Mouse (Mus musculus): Measurements from ENCODE around the gene Cd48. TPM values are rescaled to one million over a fixed set of nuclear protein-coding genes. Genes with fewer than 3 reads are reported as not detected.

The Cd48 gene
- total RNA-seq (2014; rRNA removed) (5.3 and 5.6 TPM in 2 replicates), polyA plus RNA-seq (2012; rRNA removed) (0.96 and 2.4 TPM in 2 replicates)

DNA sequence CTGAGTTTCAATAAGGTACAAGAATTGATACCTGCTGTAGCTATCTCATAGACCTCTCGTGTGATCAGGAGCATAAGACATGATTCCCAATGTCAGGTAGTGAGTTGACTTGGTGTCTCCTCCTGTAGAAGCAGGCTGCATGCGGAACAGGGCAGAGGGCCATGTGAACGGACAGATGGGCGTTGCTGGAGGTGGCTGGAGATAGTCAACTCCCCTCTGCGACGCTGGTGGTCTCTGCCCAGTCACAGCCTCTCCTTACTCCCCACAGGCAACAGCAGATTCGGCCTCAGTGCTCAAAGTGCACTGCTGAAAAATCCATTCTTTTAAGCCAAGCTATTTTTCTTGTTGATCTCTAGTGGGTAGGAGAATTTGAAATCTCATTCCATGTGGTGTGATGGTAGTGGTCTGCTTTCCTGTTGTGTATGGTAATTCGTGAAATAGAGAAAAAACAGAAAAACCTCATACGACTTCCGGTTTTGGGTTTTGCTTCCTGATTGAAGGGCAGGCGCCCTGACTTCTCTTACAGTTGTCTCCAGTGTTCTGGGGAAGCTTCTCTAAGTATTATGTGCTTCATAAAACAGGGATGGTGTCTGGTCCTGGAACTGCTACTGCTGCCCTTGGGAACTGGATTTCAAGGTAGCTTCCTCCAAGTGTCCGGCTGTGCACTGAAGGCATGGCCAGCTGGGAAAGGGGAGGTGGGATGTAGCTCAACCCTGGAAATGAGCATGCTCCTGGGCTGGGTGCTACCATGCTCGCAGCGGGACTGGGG lies at the start of gene Cd48:
Gene Cd48 (plus strand): TSS at position 479 of the 769 bp plus-strand sequence.
- no peaks in the 10 kb centered on the region for H3K36me3 ChIP-seq (ENCODE audit: control insufficient read depth, insufficient read depth, low read length)
- H3K4me3 ChIP-seq (ENCODE audit: insufficient read depth, low read depth, low read length), result peak within 1 kb of the TSS; percentile 45
- no peaks in the 10 kb centered on the region for H3K79me2 ChIP-seq (ENCODE audit: control insufficient read depth, insufficient read depth, low read length)
- 74% methylated on average over 14 of the region's 14 CpGs for WGBS
- DNase-seq (ENCODE audit: extremely low read depth, low read depth, low spot score), result peak; percentile 12
- H3K4me1 ChIP-seq (ENCODE audit: control insufficient read depth, insufficient read depth, low read length), result no peaks in the 10 kb centered on the region
- H3K27me3 ChIP-seq (ENCODE audit: control insufficient read depth, insufficient read depth, low read length), result no peaks in the 10 kb centered on the region
- H3K27ac ChIP-seq (replicated peaks; ENCODE audit: insufficient read depth, low read depth, low read length), result no peak within 1 kb of the TSS; the same call in 1 of the 2 replicates
- TF ChIP-seq CTCF (IDR thresholded peaks at IDR 0.05; ENCODE audit: low read depth, low read length) (no peak), POLR2A (IDR thresholded peaks at IDR 0.05; ENCODE audit: extremely low read depth, insufficient read depth, low read length) (no peak)
- peak within 1 kb of the TSS; percentile 29 for H3K9ac ChIP-seq (ENCODE audit: low read depth, low read length)

DNA sequence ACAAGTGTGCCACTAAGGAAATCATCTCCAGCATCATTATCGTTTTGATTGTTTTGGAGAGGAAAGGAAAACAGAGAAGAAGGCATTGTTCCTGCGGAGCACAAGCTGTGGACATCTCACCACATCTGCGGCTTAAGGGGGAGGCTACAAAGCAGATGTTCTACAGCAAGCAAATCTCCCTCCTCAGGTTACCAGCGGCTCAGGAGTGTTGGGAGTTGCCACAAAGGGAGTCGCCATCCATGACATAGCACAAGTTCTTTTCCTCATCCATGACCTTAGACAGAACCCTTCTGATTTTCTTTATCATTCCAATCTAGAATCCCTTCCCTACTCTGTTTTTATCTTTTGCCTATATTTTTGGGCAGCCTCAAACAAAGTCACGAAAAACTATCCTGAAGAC lies 46.1 kb upstream of the Cd48 start:
- Histone ChIP-seq H3K27me3 (ENCODE audit: control insufficient read depth, insufficient read depth, low read length) (no peaks in the 10 kb centered on the region; the same call in 1 of the 2 replicates), H3K79me2 (ENCODE audit: control insufficient read depth, insufficient read depth, low read length) (no peaks in the 10 kb centered on the region), H3K27ac (replicated peaks; ENCODE audit: insufficient read depth, low read depth, low read length) (no peak overlapping the region), H3K4me1 (ENCODE audit: control insufficient read depth, insufficient read depth, low read length) (no peaks in the 10 kb centered on the region; the same call in 1 of the 2 replicates), H3K9ac (ENCODE audit: low read depth, low read length) (no peak overlapping the region), H3K4me3 (ENCODE audit: insufficient read depth, low read depth, low read length) (no peak overlapping the region), H3K36me3 (ENCODE audit: control insufficient read depth, insufficient read depth, low read length) (no peaks in the 10 kb centered on the region)
- 38% methylated on average over 6 of the region's 6 CpGs for WGBS
- no peak for TF ChIP-seq POLR2A (IDR thresholded peaks at IDR 0.05; ENCODE audit: extremely low read depth, insufficient read depth, low read length)
- no peak for TF ChIP-seq CTCF (IDR thresholded peaks at IDR 0.05; ENCODE audit: low read depth, low read length)
- no peak for DNase-seq (ENCODE audit: extremely low read depth, low read depth, low spot score)

DNA sequence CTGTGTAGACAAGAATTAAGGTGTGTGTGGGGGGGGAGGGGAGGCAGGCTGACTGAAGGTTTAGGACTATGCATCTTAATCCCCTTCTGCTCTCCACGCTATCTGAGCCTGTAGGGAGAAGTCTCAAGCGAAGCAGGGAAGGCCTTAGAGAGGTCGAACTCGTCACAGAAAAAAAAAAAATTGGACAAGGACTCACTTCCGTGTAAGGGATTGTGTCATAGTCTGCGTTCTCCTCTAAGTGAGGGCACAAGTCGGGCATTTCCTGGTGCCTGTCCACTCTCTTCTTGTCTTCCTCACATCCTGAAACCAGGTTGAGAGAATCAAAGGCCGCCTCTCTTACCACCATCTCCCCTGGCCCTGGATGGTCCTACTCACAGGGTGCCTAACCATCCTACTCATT lies 44.7 kb upstream of the Cd48 start:
- WGBS, result 72% methylated on average over 8 of the region's 8 CpGs
- DNase-seq (ENCODE audit: extremely low read depth, low read depth, low spot score), result peak; percentile 23
- H3K4me3 ChIP-seq (ENCODE audit: insufficient read depth, low read depth, low read length), result no peak overlapping the region
- H3K27ac ChIP-seq (replicated peaks; ENCODE audit: insufficient read depth, low read depth, low read length), result no peak overlapping the region
- H3K36me3 ChIP-seq (ENCODE audit: control insufficient read depth, insufficient read depth, low read length), result no peaks in the 10 kb centered on the region
- no peaks in the 10 kb centered on the region; the same call in 1 of the 2 replicates for H3K4me1 ChIP-seq (ENCODE audit: control insufficient read depth, insufficient read depth, low read length)
- no peak overlapping the region for H3K9ac ChIP-seq (ENCODE audit: low read depth, low read length)
- H3K79me2 ChIP-seq (ENCODE audit: control insufficient read depth, insufficient read depth, low read length), result no peaks in the 10 kb centered on the region
- TF ChIP-seq POLR2A (IDR thresholded peaks at IDR 0.05; ENCODE audit: extremely low read depth, insufficient read depth, low read length) (no peak), CTCF (IDR thresholded peaks at IDR 0.05; ENCODE audit: low read depth, low read length) (no peak)
- no peaks in the 10 kb centered on the region; the same call in 1 of the 2 replicates for H3K27me3 ChIP-seq (ENCODE audit: control insufficient read depth, insufficient read depth, low read length)

DNA sequence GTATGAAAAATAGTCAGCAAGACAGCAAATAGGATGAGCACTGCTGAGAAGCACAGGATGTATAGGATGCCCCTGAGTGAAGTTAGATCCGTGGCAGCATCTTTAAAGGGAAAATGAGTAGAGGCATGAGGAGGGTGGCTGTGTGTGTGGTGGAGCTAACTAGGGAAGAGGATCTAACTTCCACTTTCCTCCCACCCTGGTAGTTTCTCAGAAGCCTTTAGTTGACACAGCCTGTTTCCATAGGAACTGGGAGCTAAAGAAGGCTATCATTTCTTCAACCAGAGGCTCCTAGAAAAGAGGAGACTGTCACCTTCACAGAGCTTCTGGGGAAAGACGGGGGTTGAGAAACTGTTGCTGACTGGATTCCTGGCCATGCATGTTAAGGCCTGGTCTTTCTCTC lies 43.1 kb upstream of the Cd48 start:
- WGBS, result 70% methylated on average over 2 of the region's 2 CpGs
- TF ChIP-seq CTCF (IDR thresholded peaks at IDR 0.05; ENCODE audit: low read depth, low read length) (no peak), POLR2A (IDR thresholded peaks at IDR 0.05; ENCODE audit: extremely low read depth, insufficient read depth, low read length) (no peak)
- no peak for DNase-seq (ENCODE audit: extremely low read depth, low read depth, low spot score)
- Histone ChIP-seq H3K27ac (replicated peaks; ENCODE audit: insufficient read depth, low read depth, low read length) (no peak overlapping the region), H3K36me3 (ENCODE audit: control insufficient read depth, insufficient read depth, low read length) (no peaks in the 10 kb centered on the region), H3K4me3 (ENCODE audit: insufficient read depth, low read depth, low read length) (no peak overlapping the region), H3K79me2 (ENCODE audit: control insufficient read depth, insufficient read depth, low read length) (no peaks in the 10 kb centered on the region), H3K9ac (ENCODE audit: low read depth, low read length) (no peak overlapping the region), H3K4me1 (ENCODE audit: control insufficient read depth, insufficient read depth, low read length) (no peaks in the 10 kb centered on the region; the same call in 1 of the 2 replicates), H3K27me3 (ENCODE audit: control insufficient read depth, insufficient read depth, low read length) (no peaks in the 10 kb centered on the region; the same call in 1 of the 2 replicates)

DNA sequence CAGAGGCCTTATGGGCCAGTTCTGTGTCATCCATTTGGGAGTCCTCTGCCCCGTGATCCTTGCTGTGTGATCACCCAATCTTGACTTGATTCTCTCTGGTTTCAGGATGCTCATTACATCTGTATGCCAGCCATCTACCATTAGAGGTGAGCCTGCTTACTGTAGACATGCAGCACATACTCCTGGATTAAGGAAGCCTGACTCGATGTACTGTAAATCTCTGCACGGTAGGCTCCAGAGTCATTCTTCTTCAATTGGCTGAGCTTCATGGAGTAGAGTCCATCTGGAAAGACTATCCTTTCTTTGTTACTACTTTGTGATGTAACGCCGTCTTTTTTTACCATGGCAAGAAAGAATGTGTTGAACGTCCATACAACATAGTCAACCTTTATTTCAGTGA lies 41.0 kb upstream of the Cd48 start:
- H3K4me3 ChIP-seq (ENCODE audit: insufficient read depth, low read depth, low read length), result no peak overlapping the region
- no peaks in the 10 kb centered on the region; the same call in 1 of the 2 replicates for H3K4me1 ChIP-seq (ENCODE audit: control insufficient read depth, insufficient read depth, low read length)
- TF ChIP-seq POLR2A (IDR thresholded peaks at IDR 0.05; ENCODE audit: extremely low read depth, insufficient read depth, low read length) (no peak), CTCF (IDR thresholded peaks at IDR 0.05; ENCODE audit: low read depth, low read length) (no peak)
- no peaks in the 10 kb centered on the region for H3K79me2 ChIP-seq (ENCODE audit: control insufficient read depth, insufficient read depth, low read length)
- no peaks in the 10 kb centered on the region; the same call in 1 of the 2 replicates for H3K27me3 ChIP-seq (ENCODE audit: control insufficient read depth, insufficient read depth, low read length)
- no peak for DNase-seq (ENCODE audit: extremely low read depth, low read depth, low spot score)
- H3K36me3 ChIP-seq (ENCODE audit: control insufficient read depth, insufficient read depth, low read length), result no peaks in the 10 kb centered on the region
- H3K9ac ChIP-seq (ENCODE audit: low read depth, low read length), result no peak overlapping the region
- H3K27ac ChIP-seq (replicated peaks; ENCODE audit: insufficient read depth, low read depth, low read length), result no peak overlapping the region
- WGBS, result 92% methylated on average over 6 of the region's 6 CpGs

DNA sequence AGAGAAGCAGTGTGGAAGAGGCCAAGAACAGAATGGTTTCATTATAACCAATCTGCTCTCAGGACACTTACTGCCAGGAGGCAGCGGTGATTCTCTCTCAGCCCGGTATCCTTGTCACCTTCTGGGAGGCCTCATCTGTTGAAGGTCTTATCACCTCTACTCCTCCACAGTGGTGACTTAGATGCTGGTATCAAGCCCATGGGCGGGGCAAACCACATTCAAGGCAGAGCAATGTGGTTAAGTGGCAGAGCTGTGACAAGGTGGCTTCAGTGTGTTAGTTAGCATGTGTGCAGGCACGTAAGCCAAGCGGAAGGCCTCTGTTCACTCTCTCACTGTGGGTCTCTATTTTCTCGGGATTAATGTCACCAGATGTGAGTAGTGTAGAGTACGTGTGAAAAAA lies 38.2 kb upstream of the Cd48 start:
- H3K4me1 ChIP-seq (ENCODE audit: control insufficient read depth, insufficient read depth, low read length), result no peaks in the 10 kb centered on the region
- 72% methylated on average over 7 of the region's 7 CpGs for WGBS
- no peak overlapping the region for H3K9ac ChIP-seq (ENCODE audit: low read depth, low read length)
- no peak overlapping the region for H3K27ac ChIP-seq (replicated peaks; ENCODE audit: insufficient read depth, low read depth, low read length)
- no peak for TF ChIP-seq CTCF (IDR thresholded peaks at IDR 0.05; ENCODE audit: low read depth, low read length)
- no peak overlapping the region for H3K4me3 ChIP-seq (ENCODE audit: insufficient read depth, low read depth, low read length)
- DNase-seq (ENCODE audit: extremely low read depth, low read depth, low spot score), result no peak
- H3K36me3 ChIP-seq (ENCODE audit: control insufficient read depth, insufficient read depth, low read length), result no peaks in the 10 kb centered on the region
- H3K79me2 ChIP-seq (ENCODE audit: control insufficient read depth, insufficient read depth, low read length), result no peaks in the 10 kb centered on the region
- H3K27me3 ChIP-seq (ENCODE audit: control insufficient read depth, insufficient read depth, low read length), result no peaks in the 10 kb centered on the region

Measured in liver, adult 2 months (tissue).